Mouse (Mus musculus) ZHBTc4 (cell line): ENCODE data around the gene Lrp10.

Experiments used
- DNase-seq: peaks from one replicate; pipeline ENCODE4 v3.0.0-alpha.2; 2011; ENCODE audit warnings: low read depth, low spot score

Lrp10 gene

GRCm38 (mm10) chr14:54475941-54476844, 12.3 kb downstream of the Lrp10 start, which contains the start of gene Rem2:
Gene Rem2 (plus strand): TSS chr14:54476100.
- peak; percentile 56 for DNase-seq

DNA sequence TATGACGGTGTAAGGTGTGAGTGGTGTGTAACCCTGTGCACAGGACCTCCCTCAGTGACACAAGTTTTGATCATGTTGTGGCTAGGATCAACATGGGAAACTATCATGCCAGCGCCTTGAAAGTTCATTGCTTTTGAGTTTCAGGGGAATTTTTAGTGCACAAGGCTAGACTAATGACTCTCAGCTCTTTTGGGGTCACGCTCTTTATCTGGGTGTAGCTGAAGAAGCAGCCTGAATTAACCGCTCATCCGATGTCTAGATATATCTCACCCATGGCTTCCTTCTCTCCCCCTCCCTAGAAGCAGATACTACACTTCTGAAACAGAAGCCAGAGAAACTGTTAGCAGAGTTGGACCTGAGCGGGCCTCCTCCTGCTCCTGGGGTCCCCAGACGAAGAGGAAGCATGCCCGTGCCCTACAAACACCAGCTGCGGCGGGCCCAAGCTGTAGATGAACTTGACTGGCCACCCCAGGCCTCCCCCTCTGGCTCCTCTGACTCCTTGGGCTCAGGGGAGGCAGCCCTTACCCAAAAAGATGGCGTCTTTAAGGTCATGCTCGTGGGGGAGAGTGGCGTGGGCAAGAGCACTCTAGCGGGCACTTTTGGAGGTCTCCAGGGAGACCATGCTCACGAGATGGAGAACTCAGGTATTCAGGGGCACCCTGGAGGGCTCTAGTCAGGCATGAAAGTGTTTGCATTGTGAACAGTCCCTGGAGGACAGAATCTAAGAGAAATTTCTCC, 13.4 kb downstream of the Lrp10 start:
- no peak for DNase-seq

GRCm38 (mm10) chr14:54479451-54479920, 15.5 kb downstream of the Lrp10 start:
- peak; percentile 68 for DNase-seq

- no peak for DNase-seq
These were observed 16.7 kb downstream of the Lrp10 start for GRCm38 (mm10) chr14:54480673-54481072.

DNA sequence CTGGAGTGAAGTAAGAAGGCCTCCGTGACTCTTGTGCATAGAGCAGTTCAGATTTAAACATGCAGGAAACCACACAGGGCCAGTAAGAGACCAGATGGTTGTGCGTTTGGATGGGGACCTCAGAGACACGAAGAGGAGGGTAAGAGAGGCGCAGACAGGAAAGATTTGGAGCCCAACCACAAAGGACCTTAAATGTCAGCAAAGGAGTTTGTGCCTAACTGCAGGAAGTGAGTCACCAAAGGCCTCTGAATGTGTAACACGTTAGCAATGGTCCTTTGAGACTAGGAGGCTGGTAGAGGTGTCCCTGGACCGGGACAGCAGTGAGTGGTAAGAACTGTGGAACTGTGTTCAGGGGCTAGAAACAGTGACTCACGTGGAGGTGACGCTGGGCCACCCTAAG, 17.5 kb downstream of the Lrp10 start:
- DNase-seq, result no peak

DNA sequence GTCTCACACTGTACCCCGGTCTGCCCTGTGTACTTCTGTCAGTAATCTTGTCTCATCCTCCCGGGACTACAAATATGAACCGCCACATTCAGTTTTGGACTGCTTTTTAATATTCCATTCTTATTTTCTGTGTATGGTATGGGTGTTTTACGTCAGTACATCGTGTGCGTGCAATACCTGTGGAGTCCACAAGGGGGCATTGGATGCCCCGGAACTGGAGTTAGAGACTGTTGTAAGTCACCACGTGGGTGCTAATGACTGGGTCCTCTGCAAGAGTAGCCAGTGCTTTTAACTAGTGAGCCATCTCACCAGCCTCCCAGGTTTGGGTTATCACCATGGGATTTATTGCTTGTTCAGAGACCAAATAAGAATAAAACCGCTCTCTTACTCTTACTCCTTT, 18.6 kb downstream of the Lrp10 start:
- DNase-seq, result peak; percentile 85

- no peak for DNase-seq
These were observed 22.0 kb downstream of the Lrp10 start for GRCm38 (mm10) chr14:54485899-54486298.

DNA sequence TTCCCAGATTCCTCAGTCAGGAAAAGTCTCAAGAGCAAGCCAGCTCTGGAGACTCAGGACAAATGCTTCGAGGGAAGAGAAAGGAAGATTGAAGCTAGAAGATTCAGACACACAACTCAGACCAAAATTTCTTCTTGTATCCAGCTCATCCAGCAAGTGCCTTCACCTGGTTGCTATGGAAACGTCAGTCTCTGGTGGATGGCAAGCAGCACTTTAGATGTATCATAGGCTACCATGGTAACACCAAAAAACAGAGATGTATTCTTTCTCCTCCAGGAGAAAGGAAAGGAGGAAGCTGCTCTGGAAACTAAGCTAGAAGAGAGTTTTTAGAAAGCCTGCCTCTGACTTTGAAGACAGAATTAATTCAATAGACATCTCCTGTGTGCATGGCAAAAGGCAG, 23.8 kb downstream of the Lrp10 start:
- DNase-seq, result no peak

DNA sequence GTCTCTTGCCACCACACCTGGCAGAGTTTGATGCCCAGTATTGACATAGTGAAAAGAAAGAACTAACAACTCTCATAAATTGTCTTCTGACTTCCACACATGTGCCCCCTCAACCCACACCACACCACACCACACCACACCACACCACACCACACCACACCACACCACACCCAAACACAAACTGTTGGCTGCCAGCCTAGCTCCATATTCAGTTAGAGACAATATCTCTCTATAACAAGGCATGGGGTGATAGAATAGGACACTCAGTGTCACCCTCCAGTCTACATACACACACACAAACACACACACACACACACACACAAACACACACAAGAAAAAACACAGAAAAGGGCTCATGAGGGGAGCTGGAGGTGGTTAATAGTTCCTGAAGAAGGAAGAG, 24.4 kb downstream of the Lrp10 start:
- DNase-seq, result no peak

DNA sequence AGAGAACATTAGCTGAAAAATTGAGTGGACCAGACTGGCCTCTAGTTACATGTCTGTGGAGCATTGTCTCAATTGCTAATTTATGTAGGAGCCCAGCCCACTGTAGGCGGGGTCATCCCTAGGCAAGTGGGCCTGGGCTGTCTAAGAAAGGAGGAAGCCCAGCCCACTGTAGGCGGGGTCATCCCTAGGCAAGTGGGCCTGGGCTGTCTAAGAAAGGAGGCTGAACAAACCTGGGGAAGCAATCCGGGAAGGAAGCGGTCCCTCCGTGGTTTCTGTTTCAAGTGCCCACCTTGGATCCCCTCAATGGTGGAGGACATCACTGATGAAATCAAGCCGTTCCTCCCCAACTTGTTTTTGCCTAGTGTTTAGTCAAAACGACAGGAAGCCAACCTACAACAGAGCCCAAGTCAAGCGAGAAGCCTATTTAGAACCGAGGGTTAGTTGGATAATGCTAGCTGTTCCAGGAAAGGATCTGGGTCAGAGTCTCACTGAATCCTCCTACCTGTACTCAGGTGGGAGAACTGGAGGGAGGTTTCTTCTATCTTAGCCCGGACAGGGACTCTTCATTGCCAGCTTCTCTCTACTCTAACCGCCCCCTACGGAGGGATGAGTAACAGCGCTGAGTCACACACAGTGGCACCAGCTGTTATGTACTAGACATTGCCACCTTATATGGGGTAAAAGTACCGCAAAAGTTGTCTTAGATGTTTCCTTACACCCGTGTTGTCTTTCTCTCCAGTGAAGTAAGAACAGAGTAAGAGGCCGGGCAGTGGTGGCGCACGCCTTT, 28.6 kb downstream of the Lrp10 start:
- peak; percentile 97 for DNase-seq

DNA sequence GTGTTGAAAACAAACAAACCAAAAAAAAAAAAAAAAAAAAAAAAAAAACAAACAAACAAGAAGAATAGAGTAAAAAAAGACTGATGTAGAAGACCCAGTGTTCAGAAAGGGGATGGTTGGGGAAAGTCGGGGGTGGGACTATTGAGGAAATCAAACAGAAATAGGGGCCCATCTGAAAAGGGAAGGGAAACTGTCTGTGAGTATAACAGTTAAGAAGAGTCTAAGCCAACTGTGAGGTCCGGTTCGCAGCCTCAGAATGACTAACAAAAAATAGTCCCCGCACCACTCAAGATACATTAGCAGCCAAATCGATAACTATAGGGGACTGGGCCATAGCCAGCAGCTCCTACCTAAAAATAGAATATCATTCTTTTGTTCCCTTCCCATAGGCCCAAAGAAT, 29.3 kb downstream of the Lrp10 start:
- DNase-seq, result no peak

- peak; percentile 93 for DNase-seq
These were observed 30.3 kb downstream of the Lrp10 start for GRCm38 (mm10) chr14:54494234-54494633.

- DNase-seq, result no peak
These were observed 32.8 kb downstream of the Lrp10 start for GRCm38 (mm10) chr14:54496706-54497105.

- no peak for DNase-seq
These were observed 35.4 kb downstream of the Lrp10 start for GRCm38 (mm10) chr14:54499330-54499729.

DNA sequence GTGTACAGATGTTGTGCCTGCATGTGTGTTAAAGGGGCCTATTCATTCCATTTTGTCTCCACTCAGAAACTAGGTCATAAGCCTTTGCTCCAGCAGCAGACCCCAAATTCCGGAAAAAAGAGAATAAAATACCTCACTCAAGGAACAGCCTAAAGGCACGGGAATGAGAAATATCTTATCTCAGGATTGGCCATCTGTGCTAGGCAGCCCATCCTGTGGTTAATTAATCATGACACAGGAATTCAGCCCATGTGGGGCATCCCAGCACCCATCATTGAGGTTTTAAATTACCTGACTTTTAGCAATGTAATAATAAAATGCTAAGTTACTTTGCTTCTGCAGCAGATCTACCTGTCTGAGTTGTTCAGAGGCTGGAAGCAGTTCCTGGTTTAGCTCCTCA, 37.4 kb downstream of the Lrp10 start:
- DNase-seq, result no peak

GRCm38 (mm10) chr14:54503092-54503491, 39.2 kb downstream of the Lrp10 start:
- DNase-seq, result no peak

- DNase-seq, result no peak
These were observed 45.8 kb downstream of the Lrp10 start for GRCm38 (mm10) chr14:54509774-54510173.

- DNase-seq, result no peak
These were observed 52.9 kb downstream of the Lrp10 start for GRCm38 (mm10) chr14:54516710-54517310.
